Mouse (Mus musculus) hindbrain, embryonic 12.5 days (tissue): ENCODE data around the gene Clcn6. TPM values are rescaled to one million over a fixed set of nuclear protein-coding genes. Genes with fewer than 3 reads are reported as not detected.

Source experiments
- ATAC-seq: fragments of 200-750 bp; cut with Nextera tagmentation; 2 replicates; pipeline ENCODE4 v1.8.0; 2017; ENCODE audit warnings: moderate TSS enrichment; ENCODE audit not compliant: low FRiP score
- H3K27ac ChIP-seq: fragments of 300-500 bp; sonication (generic); 2 replicates; pipeline ENCODE4 v1.5.1; 2016; ENCODE audit warnings: mild to moderate bottlenecking
- H3K27me3 ChIP-seq: fragments of 300-500 bp; sonication (generic); 2 replicates; pipeline ENCODE4 v1.6.1; 2016; ENCODE audit warnings: mild to moderate bottlenecking
- H3K36me3 ChIP-seq: fragments of 300-500 bp; sonication (generic); 2 replicates; pipeline ENCODE4 v1.6.1; 2016; ENCODE audit warnings: mild to moderate bottlenecking
- H3K4me1 ChIP-seq: fragments of 300-500 bp; sonication (generic); 2 replicates; pipeline ENCODE4 v1.6.1; 2016
- H3K4me2 ChIP-seq: fragments of 300-500 bp; sonication (generic); replicated peaks from 2 replicates; pipeline ENCODE4 v1.6.1; 2016; ENCODE audit warnings: mild to moderate bottlenecking
- H3K4me3 ChIP-seq: fragments of 300-500 bp; sonication (generic); 2 replicates; pipeline ENCODE4 v1.5.1; 2016; ENCODE audit warnings: mild to moderate bottlenecking
- H3K9ac ChIP-seq: fragments of 300-500 bp; sonication (generic); 2 replicates; pipeline ENCODE4 v1.6.1; 2016; ENCODE audit warnings: mild to moderate bottlenecking, moderate library complexity
- H3K9me3 ChIP-seq: fragments of 300-500 bp; sonication (generic); replicated peaks from 2 replicates; pipeline ENCODE4 v1.6.1; 2016; ENCODE audit warnings: mild to moderate bottlenecking
- WGBS: fragments of 180-500 bp; shearing (Covaris S2); methylation state at CpG from one replicate; pipeline ENCODE4 v1.1.7; 2016; 5-methylcytosine and 5-hydroxymethylcytosine counted together
- polyA plus RNA-seq: library from polyadenylated mRNA; unstranded; fragments of >200 nt; fragmentation: Nextera tagmentation; extraction: Ambion mirVana; gene quantifications from 2 replicates; pipeline ENCODE4 v1.2.1, GENCODE M21; 2016

Gene Clcn6
- polyA plus RNA-seq, 1 experiment from 2014 or later = 27.5 TPM

DNA sequence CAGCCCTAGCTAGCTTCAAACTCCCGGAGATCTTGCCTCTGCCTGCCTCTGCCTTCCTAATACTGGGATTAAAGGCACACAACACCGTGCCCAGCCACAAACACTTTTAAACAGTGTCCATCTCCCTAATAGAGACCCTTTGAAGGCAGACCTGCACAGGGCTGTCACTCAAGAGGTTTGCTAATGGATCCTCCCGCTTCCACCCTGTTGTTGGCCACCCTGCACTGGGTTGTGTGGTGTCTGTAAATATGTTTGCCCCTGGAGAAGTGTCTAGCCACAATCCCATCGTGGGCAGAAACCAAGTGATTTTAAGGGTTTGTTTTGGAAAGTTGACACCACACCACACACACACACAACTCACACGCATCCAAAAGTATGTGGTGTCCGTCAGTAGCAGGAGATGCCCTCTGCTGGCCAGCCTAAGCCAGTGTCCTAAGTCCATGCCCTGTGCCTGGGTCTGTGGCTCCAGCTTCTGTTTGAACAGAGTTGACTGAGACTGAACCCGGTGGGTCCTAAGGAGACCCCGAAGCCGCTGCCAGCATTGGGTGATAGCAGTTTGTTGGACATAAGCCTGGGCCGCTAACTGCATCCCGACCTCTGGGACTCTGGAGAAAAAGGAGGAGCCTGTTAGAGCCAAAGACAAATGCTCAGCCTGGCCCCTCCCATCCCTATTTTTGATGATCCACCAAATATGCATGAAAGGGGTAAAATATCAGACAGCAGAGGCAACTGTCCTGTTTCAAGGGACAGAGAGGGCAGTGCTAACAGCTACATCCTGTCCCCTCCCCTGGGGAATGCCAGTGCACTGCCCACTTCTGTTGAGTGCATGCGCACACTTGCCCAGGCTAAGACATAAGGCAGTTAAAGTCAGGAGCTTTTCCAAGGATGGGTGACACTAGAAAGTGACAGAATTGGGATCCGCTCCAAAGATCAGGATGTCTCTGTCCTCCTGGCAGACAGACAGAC is 21.8 kb upstream of the Clcn6 start:
- Histone ChIP-seq H3K9ac (no peak overlapping the region), H3K27ac (no peak overlapping the region), H3K4me1 (no peaks in the 10 kb centered on the region), H3K4me3 (no peak overlapping the region), H3K9me3 (no peaks in the 10 kb centered on the region), H3K36me3 (peaks cover 38% of the 10 kb centered on the region), H3K27me3 (0 out of 2 replicates have a peak, but pooled peaks cover 4% of the 10 kb centered on the region), H3K4me2 (no peak overlapping the region)
- ATAC-seq = 0 out of 2 replicates have a peak, but pooled peaks have one; percentile 15
- 56% methylated on average over 13 of the region's 13 CpGs for WGBS

GRCm38 (mm10) chr4:148058993-148059392 is 20.4 kb upstream of the Clcn6 start:
- no peak for ATAC-seq
- Histone ChIP-seq H3K27me3 (no peaks in the 10 kb centered on the region), H3K9me3 (no peaks in the 10 kb centered on the region), H3K27ac (no peak overlapping the region), H3K4me1 (no peaks in the 10 kb centered on the region), H3K36me3 (peaks cover 51% of the 10 kb centered on the region), H3K4me3 (no peak overlapping the region), H3K4me2 (no peak overlapping the region), H3K9ac (no peak overlapping the region)
- WGBS = 83% methylated on average over 6 of the region's 6 CpGs

DNA sequence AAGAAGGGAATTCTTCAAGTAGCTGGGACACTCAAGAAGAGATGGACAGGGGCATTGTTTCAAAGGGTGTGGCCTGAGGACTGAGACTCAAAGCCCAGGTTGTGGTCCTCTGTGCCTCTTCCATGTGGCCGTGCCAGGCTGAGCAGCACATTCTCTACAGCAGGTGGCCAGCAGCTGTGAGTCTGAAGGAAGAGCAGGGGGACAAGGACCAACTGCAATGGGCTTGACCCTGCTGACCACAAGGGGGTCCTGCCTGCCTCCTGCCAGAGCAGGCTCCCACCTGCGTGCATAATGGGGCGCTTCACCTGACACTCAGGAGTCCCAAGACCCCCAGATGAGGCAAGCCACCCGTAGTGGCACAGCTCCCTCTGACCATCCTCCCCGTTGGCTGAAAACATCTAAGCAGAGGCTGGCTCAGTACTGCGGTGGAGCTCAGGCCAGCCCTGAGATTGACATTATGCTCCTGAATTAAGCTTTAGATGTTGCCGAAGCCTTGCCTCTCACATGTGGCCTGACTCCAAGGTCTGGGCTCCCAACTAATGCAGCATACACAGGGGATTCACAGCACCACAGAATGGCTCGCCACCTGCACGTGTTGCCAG is 19.7 kb upstream of the Clcn6 start:
- no peaks in the 10 kb centered on the region for H3K9me3 ChIP-seq
- H3K4me1 ChIP-seq = no peaks in the 10 kb centered on the region
- H3K36me3 ChIP-seq = peaks cover 57% of the 10 kb centered on the region
- no peak overlapping the region for H3K27ac ChIP-seq
- H3K9ac ChIP-seq = no peak overlapping the region
- no peak overlapping the region for H3K4me2 ChIP-seq
- 89% methylated on average over 9 of the region's 9 CpGs for WGBS
- H3K4me3 ChIP-seq = no peak overlapping the region
- no peaks in the 10 kb centered on the region for H3K27me3 ChIP-seq
- no peak for ATAC-seq

- Histone ChIP-seq H3K4me2 (no peak overlapping the region), H3K4me1 (no peaks in the 10 kb centered on the region), H3K4me3 (no peak overlapping the region), H3K27ac (no peak overlapping the region), H3K27me3 (no peaks in the 10 kb centered on the region), H3K36me3 (peaks cover 63% of the 10 kb centered on the region), H3K9ac (no peak overlapping the region), H3K9me3 (no peaks in the 10 kb centered on the region)
- ATAC-seq = no peak
- WGBS = 78% methylated on average over 5 of the region's 5 CpGs
Measured at GRCm38 (mm10) chr4:148057661-148058209, 19.1 kb upstream of the Clcn6 start.

GRCm38 (mm10) chr4:148056801-148057200 is 18.2 kb upstream of the Clcn6 start:
- H3K9ac ChIP-seq = no peak overlapping the region
- ATAC-seq = no peak
- no peak overlapping the region for H3K4me2 ChIP-seq
- no peaks in the 10 kb centered on the region for H3K9me3 ChIP-seq
- 88% methylated on average over 4 of the region's 4 CpGs for WGBS
- H3K4me1 ChIP-seq = no peaks in the 10 kb centered on the region
- H3K27ac ChIP-seq = no peak overlapping the region
- H3K27me3 ChIP-seq = no peaks in the 10 kb centered on the region
- H3K36me3 ChIP-seq = peaks cover 73% of the 10 kb centered on the region
- H3K4me3 ChIP-seq = no peak overlapping the region

- H3K4me1 ChIP-seq = no peaks in the 10 kb centered on the region
- WGBS = 84% methylated on average over 7 of the region's 7 CpGs
Measured at GRCm38 (mm10) chr4:148056246-148056645, 17.6 kb upstream of the Clcn6 start.

DNA sequence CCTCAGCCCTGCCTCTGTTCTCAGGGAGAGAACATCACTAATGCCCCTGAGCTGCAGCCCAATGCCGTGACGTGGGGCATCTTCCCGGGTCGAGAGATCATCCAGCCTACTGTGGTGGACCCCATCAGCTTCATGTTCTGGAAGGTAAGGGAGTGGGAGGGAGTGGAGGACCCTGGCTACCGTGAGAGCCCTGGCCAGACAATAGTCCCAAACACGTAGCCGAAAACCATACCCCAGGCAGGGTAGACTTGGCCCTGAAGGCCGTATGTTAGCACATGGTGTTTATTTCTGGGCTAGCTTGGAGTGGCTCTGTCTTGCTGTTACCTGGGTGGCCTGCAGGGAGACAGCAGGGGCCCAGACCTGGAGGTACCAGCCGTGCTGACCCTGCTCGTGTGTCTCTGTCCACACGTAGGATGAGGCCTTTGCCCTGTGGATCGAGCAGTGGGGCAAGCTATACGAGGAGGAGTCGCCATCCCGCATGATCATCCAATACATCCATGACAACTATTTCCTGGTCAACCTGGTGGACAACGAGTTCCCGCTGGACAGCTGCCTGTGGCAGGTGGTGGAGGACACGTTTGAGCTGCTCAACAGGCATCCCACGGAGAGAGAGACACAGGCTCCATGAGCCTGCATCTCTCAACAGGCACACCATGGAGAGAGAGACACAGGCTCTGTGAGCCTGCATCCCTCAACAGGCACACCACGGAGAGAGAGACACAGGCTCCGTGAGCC is 16.5 kb upstream of the Clcn6 start:
- Histone ChIP-seq H3K4me2 (no peak overlapping the region), H3K27me3 (no peaks in the 10 kb centered on the region), H3K4me3 (no peak overlapping the region), H3K27ac (no peak overlapping the region), H3K9me3 (no peaks in the 10 kb centered on the region), H3K9ac (no peak overlapping the region), H3K4me1 (no peaks in the 10 kb centered on the region), H3K36me3 (peaks cover 89% of the 10 kb centered on the region)
- 91% methylated on average over 21 of the region's 21 CpGs for WGBS
- ATAC-seq = no peak

More at GRCm38 (mm10) chr4:148056246-148056645, 17.6 kb upstream of the Clcn6 start:
- Histone ChIP-seq H3K36me3 (peaks cover 78% of the 10 kb centered on the region), H3K9ac (no peak overlapping the region), H3K27me3 (no peaks in the 10 kb centered on the region), H3K4me2 (no peak overlapping the region), H3K9me3 (no peaks in the 10 kb centered on the region), H3K4me3 (no peak overlapping the region), H3K27ac (no peak overlapping the region)
- ATAC-seq = no peak

- 94% methylated on average over 12 of the region's 12 CpGs for WGBS
- H3K27me3 ChIP-seq = no peaks in the 10 kb centered on the region
- no peaks in the 10 kb centered on the region for H3K4me1 ChIP-seq
- peaks cover 98% of the 10 kb centered on the region for H3K36me3 ChIP-seq
- no peak overlapping the region for H3K27ac ChIP-seq
- H3K4me2 ChIP-seq = no peak overlapping the region
- no peaks in the 10 kb centered on the region for H3K9me3 ChIP-seq
- H3K4me3 ChIP-seq = no peak overlapping the region
- no peak overlapping the region for H3K9ac ChIP-seq
- ATAC-seq = 0 out of 2 replicates have a peak, but pooled peaks have one; percentile 17
Measured at GRCm38 (mm10) chr4:148053417-148053920, 14.8 kb upstream of the Clcn6 start.

- H3K36me3 ChIP-seq = peaks cover 98% of the 10 kb centered on the region
- no peaks in the 10 kb centered on the region for H3K27me3 ChIP-seq
- WGBS = 77% methylated on average over 2 of the region's 2 CpGs
- H3K4me2 ChIP-seq = no peak overlapping the region
- H3K4me1 ChIP-seq = no peaks in the 10 kb centered on the region
- no peak for ATAC-seq
- H3K27ac ChIP-seq = no peak overlapping the region
- H3K9me3 ChIP-seq = no peaks in the 10 kb centered on the region
- H3K9ac ChIP-seq = no peak overlapping the region
- no peak overlapping the region for H3K4me3 ChIP-seq
Measured at GRCm38 (mm10) chr4:148052976-148053375, 14.4 kb upstream of the Clcn6 start.

DNA sequence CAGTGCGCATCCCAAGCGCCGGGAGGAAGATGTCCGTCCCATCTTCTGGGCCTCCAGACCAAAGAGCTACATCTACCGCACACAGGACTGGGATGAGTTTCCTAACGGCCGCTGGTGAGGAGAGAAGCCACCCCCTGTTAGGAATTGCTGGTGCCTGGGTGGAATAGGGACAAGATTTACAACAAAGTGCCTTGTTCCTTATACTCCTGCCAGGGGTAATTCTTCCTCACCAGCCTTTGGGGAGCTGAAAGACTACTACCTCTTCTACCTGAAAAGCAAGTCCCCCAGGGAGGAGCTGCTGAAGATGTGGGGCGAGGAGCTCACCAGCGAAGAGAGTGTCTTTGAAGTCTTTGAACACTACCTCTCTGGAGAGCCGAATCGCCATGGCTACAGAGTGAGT is 13.3 kb upstream of the Clcn6 start:
- no peaks in the 10 kb centered on the region for H3K27me3 ChIP-seq
- ATAC-seq = no peak
- 91% methylated on average over 11 of the region's 11 CpGs for WGBS
- H3K36me3 ChIP-seq = peaks cover 94% of the 10 kb centered on the region
- H3K27ac ChIP-seq = no peak overlapping the region
- no peaks in the 10 kb centered on the region for H3K4me1 ChIP-seq
- H3K9me3 ChIP-seq = no peaks in the 10 kb centered on the region
- H3K4me2 ChIP-seq = no peak overlapping the region
- no peak overlapping the region for H3K9ac ChIP-seq
- H3K4me3 ChIP-seq = no peak overlapping the region

- no peak for ATAC-seq
- Histone ChIP-seq H3K36me3 (peaks cover 94% of the 10 kb centered on the region), H3K4me1 (0 out of 2 replicates have a peak, but pooled peaks cover 3% of the 10 kb centered on the region)
Measured at GRCm38 (mm10) chr4:148051046-148051776, 12.6 kb upstream of the Clcn6 start.

More at GRCm38 (mm10) chr4:148051046-148051776, 12.6 kb upstream of the Clcn6 start:
- 96% methylated on average over 13 of the region's 13 CpGs for WGBS
- no peak overlapping the region for H3K27ac ChIP-seq
- H3K9ac ChIP-seq = no peak overlapping the region
- H3K4me2 ChIP-seq = no peak overlapping the region
- no peaks in the 10 kb centered on the region for H3K9me3 ChIP-seq
- H3K27me3 ChIP-seq = no peaks in the 10 kb centered on the region
- H3K4me3 ChIP-seq = no peak overlapping the region
